Mouse (Mus musculus) monocyte, adult 2 months (primary cell): ENCODE measurements around the gene Gsto1.

Experiments used
- DNase-seq, 2 experiments: peaks; one replicate each; pipeline ENCODE4 v3.0.0; 2022; ENCODE audit warnings: low spot score in 2 of 2, low read depth in 1 of 2

The Gsto1 gene

DNA sequence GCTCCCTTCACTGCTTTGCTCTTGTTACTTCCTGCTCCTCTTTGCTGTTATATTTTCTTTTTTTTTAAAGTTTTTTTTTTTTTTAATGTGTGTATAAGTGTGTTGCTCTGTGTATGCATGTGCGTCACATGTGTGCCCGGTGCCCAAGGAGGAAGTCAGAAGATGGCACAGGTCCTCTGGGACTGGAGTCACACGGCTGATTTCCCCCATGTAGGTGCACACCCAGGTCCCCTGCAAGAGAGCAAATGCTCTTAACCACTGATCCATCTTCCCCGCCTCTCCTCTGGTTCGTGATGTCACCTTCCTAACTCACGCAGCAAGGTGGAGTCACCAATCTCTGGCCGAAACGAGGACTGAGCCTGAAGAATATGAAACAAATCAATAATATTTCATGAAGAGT lies 33.3 kb downstream of the Gsto1 start:
- DNase-seq: no peak

DNA sequence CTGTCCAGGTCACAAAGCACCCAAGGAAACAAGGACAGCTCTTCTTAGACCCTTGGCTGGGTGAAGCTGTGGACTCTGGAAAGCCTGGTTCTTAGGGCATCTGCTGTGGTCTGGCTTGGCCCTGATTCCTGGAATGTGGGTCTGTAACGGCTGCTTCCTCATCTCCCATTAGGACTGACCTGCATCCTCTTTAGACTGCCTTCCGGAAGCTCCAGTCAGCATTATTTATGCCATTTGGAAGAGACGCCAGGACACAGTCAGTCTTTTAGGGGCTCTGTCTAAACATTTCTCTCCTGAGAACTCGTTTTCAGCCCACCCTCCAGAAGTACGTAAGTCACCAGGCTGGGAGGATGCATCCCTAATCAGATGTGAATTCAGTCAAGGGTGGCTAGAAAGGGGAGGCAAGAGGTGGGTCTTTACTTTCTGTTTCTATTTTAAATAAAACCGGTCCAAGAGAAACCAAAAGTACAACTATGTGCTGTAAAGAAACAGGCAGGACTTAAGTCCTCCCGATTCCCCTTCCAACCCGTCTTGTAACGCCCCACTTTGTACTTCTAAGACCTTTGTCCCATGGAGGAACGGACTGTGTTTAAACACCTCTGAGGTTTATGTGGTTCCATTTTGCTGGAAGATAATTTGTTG lies 35.8 kb downstream of the Gsto1 start:
- no peak for DNase-seq

DNA sequence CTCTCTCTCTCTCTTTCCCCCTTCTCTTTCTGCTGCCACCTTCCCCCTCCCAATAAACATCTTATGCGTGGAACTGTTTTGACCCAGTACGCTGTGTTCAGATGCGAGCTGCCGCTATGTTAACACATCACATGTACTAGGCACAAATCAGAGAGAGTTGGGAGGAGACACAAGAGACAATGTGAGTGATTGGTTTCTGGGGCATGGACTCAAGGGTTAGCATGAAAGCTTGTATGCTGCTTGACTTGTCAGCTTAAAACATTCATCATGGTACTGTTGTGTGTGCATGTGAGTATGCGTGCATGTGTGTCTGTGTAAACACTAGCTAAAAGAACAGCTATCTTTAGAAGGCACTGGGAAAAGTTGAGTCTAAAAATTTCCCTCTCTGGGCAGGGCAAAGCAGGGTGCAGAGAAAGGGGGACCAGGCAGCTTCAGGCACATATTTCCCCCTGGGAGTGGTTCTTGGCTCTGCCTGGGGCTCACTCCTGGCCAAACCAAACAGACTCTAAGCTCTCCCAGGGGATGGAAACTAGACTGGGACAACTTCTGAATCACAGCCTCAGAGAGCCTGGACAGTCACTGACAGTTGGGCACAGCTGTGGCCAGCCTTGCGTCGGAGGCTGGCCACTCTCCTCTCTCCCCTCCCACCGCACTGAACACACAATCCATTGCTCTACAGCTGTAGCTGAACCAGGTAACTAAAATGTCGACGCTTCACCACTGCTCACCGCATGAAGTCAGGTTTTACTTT lies 37.0 kb downstream of the Gsto1 start:
- DNase-seq: no peak

DNA sequence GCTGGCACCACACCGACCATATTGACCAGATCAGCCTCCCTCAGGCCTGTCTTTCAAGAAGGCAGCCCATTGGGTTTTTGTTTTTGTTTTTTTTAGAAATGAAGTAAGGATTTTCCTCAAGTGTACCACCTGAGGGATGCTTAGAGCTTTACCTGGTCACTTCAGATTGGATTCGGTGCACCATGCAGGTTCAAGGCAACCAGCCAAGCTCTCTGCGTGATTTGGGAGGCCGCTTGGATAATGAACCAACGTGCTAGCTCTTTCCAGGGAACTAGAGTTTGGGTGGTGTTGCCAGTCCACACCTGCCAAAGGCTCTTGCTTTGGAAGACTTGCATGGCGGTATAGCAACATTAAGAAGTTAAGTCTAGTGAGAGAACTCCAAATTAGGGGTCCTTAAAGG lies 38.3 kb downstream of the Gsto1 start:
- DNase-seq: no peak

DNA sequence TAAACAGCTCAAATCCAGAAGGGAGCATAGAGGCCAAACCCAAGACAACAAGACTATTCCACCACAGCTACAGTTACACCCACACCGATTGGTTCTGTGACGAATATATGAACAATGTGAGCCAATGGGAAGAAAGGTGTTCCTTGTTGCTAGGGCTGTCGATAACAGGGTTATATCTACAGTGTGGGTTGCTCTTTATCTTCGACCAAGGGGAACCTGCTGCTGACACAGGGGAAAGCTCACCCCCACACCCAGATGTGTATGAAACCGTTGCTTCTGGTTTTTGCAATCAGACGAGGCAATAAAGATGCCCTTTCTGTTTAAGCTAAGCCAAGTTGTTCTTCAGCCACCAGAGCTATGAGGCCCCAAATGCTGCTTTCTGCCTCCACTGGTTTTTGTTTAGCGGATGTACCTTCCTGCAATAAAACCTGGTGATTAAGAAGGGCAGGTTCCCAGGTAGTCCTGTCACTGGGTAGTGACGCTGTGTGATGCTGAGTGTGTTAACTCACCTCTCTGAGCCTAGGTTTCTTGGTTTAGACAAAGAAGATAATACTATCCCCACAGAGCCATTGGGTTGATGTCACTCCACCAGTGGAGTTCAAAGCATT lies 43.8 kb downstream of the Gsto1 start:
- no peak for DNase-seq

DNA sequence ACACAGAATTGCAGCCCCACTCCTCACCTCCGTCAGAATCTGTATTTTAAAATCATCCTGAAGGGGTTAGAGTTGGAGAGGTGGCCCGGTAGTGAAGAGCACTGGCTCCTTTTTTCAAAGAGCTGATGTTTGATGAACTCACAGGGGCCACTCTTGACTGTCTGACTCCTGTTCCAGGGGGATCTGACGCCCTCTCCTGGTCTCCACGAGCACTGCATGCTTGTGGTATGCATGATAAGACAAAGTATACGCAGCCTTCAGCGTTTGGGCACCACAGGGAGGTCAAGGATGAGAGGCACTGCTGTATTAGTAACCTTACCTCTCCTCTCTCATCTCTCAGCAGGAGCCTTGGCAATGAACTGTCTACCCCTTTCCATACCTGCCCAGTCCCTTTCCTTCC lies 45.2 kb downstream of the Gsto1 start:
- no peak for DNase-seq

DNA sequence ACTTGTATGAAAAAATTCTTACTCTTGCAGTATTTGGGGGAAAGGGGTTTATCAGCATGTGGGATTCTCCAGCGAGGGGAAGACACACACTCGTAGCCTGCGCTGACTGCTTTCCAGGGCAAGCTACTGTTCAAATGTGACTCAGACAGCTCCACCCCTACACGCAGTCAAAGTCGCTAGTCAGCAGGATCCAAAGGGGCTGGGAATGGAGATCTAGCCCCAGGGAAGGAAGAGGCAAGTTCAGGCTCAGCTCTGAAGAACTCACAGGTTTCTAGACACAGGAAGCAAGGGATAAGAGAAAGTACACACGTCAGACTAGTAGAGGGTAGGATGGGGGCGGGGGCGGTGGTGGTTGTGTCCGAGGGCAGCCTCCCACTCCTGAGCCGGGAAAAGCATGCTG lies 45.8 kb downstream of the Gsto1 start:
- DNase-seq: no peak

DNA sequence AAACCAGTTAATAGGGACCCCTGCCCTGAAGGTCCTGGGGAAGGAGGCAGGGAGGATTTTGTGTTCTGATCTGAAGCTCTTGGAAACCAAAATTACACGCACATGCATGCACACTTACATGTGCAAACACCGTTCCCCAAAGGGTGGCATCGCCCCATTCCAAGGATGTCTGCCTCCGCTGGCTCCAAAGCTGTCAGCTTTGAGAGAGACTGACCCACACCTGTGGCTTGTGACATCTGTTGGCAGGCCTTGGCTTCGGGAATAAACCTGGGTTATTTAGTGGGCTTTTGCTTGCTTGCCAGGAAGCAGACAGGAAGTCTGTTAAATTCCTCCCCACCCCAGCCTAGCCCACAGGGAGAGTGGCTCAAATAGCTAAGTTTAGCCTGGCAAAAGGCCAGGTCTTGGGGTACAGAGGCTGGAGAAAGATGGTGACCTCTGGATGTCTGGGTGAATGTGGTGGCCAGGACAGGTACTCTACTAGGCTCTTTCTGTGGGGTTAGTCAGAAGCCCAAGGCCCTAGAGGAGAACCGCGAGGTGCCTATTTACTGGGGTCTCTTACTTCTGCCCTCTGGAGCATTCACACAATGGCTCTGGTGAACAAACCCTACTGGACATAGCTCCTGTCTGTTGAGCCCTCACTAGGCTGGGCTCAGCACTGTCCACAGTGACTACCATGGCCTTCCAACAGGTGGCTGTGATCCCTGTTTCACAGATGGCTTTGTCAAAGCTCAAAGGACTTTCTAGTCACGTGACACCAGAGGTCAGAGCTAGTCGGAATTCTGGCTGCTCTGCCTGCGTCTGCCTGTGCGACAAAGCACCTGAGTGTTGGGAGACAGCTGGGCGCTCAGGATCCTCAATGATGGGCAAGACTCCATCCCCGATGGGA lies 47.8 kb downstream of the Gsto1 start:
- no peak for DNase-seq

DNA sequence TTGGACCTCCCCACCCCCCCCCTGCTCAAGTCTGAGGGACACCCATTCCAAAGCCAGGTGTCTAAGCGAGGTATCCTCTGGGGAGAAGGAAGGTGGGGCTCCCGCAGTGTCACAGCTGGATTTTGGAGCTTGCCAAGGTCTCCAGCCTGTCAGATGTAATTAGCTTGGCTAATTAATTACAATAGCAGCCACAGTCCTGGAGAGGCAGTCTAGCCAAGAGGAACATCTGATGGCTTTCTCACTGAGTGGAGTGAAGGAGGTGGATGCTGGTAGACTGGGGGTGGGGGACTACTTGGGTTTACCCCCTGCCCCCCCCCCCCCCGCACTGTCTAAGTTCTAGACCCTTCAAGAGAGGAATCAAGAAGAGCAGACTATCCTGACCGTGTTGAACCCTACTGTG lies 48.9 kb downstream of the Gsto1 start:
- DNase-seq: no peak

DNA sequence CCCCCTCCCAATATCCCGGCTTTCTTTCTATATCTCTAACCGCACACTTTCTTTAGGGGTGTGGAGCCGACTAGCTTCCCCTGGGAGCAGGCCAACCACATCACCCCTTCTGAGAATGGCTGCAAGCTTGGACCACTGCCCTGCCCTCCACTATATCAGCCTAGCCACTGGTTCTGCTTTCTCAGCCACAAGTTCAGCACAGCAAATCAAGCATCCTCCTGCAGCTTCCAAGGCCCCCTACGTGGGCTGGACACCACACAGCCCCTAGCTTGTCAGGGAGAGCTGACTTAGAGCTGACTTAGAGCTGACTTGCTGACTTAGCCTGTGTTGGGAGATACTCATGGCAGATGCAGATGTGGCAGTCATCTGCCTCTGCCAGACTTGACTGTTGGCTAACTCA lies 50.3 kb downstream of the Gsto1 start:
- DNase-seq: no peak

DNA sequence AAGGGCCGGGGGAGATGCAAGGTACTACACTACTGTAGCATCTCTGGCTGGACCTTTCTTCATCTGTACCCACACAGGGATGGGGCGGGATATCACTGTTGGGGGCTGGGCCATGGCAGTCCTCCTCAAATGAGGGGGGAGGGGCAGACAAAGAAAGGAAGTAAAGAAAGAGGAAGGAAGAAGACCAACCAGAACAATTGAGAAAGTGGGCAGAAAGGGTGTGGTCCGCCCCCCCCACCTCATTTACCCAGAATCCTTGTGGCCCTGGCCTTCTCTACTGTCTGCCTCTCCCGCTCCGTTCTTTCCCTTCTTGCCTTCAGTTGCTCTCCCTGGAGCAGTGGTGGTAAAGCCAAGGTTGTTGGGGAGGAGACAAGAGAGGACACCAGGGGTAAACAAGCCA lies 50.8 kb downstream of the Gsto1 start:
- no peak for DNase-seq

DNA sequence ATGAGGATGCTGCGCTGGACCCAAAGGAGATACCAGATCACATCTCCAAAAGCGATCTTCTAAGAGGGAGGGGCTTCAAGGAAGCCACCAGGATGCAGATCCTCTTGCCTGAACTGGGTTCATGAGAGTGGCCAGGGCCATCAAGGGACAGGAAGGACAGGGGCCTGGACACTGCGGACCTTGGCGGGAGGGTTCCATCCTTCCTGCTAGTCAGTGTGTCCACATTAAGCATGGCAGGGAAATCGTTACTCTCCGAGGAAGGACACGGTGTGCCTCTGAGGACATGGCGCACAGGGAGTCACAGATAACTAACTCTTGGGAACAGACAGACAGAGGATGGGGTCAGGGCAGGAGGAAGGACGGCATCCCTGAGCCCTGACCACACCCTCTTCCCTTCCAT lies 52.8 kb downstream of the Gsto1 start:
- DNase-seq: no peak

DNA sequence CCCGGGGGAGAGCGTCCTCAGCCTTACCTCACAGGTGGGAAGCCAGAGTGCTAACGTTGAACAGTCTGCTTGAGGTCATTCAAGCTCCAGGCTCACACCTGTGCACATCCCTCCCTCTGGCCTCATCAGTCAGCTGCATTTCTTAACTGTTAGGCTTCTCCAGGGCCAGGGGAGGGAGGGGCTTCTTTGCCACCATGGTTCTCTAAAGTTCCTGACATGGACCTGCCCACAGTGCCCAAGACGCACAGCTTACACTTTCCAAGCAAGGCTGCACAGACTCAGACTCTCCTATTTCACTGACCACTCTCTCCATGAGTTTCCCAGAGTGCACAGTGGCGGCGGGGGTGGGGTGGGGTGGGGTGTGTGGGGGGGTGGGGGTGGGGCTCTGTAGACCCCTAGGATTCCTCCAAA lies 54.2 kb downstream of the Gsto1 start:
- no peak for DNase-seq

DNA sequence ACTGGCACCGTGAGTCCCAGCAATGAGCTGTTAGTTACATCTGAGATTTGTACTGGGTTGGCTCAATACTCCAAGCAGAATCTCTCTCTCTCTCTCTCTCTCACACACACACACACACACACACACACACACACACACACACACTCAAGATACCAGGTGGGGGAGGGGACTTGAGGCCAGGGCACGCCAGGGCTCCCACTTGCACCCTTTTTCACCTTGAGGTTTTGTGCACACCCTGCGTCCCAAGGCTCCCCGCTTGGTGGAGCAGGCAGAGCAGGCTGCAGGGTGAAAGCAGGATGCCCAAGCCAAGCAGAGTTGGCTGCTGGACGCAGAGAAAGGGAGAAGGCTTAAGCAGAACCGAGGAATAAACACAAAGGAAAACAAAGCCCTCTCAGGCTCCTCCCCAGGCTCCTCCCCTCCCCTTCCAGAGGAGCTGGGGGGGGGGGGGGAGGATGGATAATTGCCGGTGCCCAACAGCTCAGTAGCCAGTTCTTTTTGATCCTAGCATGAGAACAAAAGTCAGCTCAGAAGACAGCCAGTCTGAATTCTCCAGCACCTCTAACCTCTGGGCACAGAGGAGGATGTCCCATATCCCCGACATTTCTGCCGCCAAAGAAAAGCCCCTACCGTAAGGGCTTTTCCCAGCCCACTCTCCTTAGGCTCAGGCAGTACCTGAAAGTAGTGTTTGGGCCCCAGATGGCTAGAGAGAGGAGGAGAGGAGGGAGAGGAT lies 54.8 kb downstream of the Gsto1 start:
- DNase-seq: no peak

DNA sequence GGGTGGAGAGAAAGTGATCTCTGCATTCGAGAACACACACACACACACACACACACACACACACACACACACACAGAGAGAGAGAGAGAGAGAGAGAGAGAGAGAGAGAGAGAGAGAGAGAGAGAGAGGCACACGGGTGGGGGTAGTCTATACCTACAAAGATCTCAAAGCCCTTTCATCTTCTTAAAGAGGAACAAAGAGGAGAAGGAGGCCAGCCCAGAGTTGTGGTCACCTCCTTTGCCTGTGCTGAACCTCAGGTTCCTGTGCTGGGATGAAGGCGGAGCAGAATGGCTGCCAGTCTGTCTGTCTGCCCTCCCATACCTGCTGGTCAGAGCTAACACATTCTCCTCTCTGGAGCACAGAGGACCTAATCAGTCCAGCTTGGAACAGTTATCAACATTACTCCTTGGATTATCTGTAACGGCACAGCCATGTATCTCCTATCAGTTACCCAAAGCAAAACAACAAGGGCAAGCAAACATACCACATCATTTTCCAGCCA lies 55.4 kb downstream of the Gsto1 start:
- DNase-seq: no peak

DNA sequence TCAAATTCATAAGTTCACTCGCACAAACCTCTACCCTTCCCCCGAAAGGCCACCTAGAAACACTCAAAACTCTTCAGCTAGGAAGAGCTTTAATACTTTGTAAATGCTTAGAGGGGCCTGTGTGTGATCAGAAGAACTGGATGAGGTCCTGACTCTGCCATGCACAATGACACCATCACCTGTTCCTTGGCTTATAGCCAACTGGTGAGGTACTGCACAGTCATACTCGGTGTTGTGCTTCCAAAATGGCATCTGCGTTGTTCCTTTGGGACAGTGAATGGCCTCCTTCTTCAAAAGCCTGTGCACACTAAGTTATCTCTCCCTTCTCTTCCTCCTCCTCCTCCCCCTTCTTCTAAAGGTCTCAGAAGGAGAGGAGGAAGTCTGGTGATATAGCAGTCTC lies 56.0 kb downstream of the Gsto1 start:
- no peak for DNase-seq

DNA sequence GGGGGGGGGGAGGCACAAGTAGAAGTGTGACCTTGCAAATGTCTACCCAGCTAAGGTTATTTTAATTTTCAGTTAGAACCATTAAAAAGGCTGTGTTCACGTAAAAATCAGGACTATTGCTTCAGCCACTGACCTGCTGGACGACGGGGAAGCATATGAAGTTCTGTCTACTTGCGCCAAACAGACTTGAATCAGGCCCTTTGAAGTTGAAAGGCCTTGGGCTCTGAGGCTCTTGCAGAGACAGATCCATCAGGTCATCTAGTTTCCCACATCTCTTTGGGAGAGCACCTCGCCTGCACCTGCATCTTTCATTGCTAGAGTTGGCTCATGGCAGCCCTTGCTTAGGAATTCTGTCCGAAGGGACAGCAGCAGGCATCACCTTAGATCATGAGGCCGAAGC lies 58.6 kb downstream of the Gsto1 start:
- DNase-seq: no peak

DNA sequence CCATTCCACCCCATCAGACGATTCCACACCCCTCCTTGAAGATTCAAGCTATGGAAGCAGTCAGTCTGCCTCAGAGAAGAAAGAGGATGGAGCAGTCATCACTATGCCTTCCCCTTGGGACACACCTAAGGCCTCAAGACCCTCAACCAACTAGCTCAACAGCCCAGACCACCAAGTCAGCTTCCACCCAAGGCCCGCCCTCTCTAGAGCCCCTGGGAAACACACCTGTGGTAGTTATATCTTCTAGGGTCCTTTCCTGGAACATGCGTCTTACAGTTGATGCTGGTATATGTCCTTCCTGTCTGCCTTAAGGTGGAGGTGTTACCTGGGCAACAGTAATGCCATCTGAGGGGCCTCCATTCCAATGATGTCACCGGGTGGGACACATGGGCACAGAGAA lies 59.4 kb downstream of the Gsto1 start:
- no peak for DNase-seq
